Mouse (Mus musculus) natural killer cell, adult 2 months (primary cell): ENCODE measurements around the gene Pdpr.
"Not testable (repeated sequence)": the region's sequence is repeated elsewhere in the genome, so short reads cannot be mapped to it uniquely, and the experiment has no call there.

Experiments used
- DNase-seq, 2 experiments: peaks; one replicate each; pipeline ENCODE4 v3.0.0; 2022; ENCODE audit warnings: low spot score in 2 of 2

Gene Pdpr

DNA sequence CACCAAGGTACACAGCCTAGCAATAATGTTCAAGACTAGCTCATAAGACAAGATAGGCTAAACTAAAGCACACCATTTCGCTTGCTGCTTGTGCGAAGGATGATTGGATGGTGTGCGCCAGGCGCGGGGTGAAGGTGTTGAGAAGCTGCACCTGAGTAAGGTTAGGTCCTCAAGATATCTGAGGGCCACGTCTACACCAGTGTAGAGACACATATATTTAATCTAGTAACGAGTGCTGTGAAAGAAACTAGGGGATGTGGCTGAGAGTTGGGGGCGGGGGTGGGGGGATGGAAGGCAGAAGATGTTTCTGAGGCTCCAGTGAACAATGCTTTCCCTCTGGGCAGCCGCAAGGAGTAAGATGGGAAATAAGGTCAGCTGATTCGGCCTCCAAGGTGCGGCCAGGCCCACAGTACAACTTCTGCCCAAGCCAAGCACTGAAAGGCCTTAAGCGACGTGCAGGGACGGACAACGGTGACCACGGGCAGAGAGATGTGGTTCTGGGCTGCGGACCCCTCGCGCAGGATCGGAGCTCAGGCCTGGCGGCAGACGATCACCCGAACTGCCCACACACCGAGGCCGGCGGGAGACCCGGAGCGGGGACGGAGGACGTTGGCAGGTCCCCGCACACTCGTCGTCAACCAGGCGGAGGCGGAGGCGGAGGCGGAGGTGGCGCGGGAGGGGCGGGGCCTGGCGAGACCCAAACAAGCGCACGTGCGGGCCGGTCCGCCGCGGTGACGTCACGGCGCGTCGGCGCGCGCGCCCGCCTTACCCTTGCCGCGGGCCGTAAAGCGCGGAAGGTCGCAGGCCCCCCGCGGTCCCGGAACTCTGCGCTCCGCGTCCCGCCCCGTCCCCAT is at the start of gene Pdpr:
TSS of gene Pdpr (plus strand) at position 766 of the 854 bp plus-strand sequence.
- peak; percentile 88 to 92 for DNase-seq

DNA sequence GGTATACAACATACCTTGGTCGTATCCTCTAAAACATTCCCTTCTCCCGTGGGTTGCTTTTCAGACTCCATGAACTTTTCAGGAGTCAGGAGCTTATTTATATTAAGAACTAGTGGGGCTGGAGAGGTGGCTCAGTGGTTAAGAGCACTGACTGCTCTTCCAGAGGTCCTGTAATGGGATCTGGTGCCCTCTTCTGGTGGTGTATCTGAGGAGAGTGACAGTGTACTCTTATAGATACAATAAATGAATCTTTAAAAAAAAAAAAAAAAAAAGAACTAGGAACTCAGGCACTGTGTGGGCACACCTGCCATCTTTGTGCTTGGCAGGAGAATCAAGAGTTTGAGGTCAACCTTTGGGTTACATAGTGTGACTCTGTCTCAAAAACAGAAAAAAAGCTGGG is 45.7 kb upstream of the Pdpr start:
- DNase-seq, result no peak

DNA sequence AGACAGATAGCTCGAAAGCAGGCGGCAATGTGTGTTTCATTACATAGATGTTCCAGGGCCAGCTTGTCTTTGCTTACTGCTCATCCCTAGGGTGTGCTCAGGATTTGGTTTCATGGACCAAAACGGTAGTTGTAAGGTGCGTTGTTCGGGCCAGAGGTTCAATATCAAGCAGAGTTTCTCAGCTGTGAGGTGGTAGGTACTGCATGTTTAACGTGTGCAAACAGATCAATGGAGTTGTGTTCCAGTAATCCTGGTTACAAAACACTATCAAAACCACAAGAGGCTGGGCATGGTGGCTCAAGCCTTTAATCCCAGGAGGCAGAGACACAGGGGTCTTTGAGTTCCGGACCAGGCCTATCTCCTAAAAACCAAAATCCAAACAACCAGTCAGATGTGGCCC is 45.3 kb upstream of the Pdpr start:
- no peak for DNase-seq

DNA sequence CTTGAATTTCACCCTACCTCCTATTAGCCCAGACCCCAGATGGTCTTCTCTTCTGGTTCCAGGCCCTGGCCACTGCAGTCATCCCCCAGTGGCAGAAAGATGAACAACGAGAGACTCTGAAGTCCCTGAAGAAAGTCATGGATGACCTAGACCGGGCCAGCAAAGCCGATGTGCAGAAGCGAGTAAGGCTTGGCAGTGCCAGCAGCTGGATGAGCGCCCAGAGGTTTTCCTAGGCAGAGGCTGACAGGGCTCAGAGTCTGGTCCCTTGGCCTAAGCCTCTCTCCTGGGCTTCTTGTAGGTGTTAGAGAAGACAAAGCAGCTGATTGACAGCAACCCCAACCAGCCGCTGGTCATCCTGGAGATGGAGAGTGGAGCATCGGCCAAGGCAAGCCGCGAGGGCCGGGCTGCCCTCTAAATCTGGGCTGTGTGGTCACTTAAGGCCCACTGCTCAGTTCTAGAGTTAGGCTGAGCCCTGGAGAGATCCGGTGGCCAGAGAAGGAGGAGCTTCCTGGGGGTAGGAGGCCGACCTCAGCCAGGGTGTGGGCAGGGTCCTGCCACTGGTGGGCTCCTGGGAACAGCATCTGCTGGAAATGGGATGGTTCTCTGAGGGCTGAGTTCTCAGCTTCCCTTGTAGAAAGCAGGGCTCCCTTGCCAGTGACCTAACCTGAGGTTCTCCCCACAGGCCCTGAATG is 40.5 kb upstream of the Pdpr start:
- DNase-seq, result no peak

DNA sequence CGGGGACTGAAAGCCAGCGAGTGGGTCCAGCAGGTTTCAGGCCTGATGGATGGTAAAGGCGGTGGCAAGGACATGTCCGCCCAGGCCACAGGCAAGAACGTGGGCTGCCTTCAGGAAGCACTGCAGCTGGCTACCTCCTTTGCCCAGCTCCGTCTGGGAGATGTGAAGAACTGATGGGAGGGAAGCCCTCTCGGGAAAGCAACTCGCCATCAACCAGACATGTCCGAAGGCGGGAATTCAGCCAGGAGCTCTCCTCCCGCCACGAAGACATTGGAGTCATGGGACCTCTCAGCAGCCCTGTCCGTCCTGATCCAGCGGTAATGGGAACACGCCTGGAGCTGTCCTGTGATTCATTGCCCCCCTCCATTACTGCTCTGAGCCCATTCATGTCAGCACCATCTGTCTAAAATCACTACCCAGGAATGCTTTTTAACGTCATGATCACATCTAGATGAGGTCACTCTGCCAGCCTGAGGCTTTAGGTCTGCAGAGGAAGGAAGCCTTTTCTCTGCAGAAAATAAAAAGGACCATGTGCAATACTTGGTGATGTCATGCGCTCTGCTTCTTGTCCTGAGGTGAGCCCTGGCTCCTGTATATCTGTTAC is 39.3 kb upstream of the Pdpr start:
- DNase-seq, result no peak

DNA sequence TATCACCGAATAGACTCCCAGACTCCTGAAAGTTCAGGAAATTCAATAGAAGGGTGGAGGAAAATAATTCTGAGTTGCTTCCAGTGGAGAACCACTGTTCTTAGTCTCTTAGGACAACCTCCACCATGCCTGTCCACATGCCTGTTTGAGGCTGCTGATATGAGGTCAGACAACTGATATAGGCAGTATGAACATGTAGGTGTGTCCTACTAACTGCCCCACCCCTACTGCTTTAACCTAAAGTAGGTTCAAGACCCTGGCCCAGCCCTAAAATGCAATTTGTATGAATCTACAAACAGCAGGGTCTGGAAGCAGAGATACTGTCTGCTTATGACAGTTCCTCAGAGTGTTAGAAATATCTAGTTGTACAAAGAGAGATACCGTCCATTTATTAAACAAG is 38.8 kb upstream of the Pdpr start:
- DNase-seq, result peak in 1 of 2 experiments; percentile 10

DNA sequence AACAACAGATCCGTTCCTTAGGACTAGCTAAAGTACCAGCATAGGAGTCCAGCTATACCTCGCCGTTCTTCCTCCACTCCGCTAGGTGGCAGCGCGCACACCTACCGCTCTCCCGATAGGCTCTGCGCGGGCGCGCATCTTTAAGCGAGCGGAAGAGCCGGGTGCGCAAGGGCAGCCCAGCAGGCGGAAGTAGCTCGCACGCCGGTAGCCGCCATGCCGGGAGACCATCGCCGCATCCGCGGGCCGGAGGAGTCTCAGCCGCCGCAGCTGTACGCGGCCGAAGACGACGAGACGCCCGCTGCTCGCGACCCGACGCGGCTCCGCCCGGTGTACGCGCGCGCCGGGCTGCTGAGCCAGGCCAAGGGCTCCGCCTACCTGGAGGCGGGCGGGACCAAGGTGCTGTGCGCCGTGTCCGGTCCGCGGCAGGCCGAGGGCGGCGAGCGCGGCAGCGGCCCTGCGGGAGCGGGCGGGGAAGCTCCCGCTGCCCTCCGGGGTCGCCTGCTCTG is 38.2 kb upstream of the Pdpr start, which contains the start of gene Exosc6:
TSS of gene Exosc6 (plus strand) at position 182 of the 506 bp plus-strand sequence.
- DNase-seq, result peak; percentile 83 to 90

DNA sequence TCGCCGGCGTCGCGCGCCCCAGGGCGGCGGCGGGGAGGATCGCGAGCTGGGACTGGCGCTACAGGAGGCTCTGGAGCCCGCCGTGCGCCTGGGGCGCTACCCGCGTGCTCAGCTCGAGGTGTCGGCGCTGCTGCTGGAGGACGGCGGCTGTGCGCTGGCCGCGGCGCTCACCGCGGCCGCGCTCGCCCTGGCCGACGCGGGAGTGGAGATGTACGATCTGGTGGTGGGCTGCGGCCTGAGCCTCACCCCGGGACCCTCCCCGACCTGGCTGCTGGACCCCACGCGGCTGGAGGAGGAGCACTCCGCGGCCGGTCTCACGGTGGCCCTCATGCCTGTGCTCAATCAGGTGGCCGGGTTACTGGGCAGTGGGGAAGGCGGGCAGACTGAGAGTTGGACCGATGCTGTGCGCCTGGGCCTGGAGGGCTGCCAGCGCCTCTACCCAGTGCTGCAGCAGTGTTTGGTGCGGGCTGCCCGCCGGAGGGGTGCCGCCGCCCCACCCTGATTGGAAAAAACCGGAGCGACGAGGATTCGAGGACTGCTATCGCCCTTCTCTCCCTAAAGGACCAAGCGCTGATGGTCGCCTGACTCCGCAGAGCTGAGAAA is 37.6 kb upstream of the Pdpr start:
- no peak for DNase-seq

DNA sequence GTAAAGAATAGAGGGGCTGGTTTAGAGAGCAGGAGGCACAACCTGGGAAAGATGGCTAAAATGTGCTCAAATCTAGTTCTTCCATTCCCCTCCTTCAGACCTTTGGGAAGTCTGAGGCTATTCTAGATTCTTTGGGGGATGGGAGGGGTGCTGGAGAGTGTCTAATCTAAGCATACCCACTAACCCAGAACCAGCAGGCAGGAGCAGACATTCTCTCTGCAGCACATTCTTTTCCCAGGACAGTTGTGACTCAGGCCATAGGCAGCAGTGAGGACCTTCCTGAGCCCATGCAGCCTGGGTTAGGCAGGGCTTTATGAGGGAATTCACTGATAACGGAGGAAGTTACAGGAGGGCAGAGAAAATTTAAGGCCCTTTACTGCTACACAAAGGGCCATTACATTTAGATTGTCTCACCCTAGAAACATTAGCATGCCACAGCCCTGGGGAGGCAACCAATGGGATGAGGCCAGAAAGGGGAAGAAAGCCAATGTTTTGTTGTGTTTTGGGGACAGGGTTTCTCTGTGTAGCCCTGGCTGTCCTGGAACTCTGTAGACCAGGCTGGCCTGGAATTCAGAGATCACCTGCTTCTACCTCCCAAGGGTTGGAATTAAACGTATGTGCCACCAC is 35.4 kb upstream of the Pdpr start:
- DNase-seq, result no peak

DNA sequence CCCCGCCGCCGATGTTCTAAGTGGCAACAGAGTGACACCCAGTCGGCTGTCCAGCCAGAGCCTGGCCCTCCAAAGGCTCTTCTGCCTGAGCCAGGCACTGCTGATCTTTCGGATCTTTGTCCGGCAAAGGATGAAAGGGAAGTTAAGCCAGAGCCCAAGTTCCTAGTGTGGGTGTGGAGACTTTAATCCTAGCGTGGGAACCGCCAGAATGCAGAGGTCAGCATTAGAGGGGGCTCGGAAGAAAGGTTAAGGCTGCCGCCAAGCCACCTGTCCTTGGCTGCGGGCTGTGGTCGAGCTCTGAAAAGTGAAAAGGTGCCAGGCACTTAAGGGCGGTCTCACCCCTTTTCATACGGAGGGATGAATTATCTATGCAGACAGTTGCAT is 32.8 kb upstream of the Pdpr start:
- DNase-seq, result peak in 1 of 2 experiments; percentile 16

DNA sequence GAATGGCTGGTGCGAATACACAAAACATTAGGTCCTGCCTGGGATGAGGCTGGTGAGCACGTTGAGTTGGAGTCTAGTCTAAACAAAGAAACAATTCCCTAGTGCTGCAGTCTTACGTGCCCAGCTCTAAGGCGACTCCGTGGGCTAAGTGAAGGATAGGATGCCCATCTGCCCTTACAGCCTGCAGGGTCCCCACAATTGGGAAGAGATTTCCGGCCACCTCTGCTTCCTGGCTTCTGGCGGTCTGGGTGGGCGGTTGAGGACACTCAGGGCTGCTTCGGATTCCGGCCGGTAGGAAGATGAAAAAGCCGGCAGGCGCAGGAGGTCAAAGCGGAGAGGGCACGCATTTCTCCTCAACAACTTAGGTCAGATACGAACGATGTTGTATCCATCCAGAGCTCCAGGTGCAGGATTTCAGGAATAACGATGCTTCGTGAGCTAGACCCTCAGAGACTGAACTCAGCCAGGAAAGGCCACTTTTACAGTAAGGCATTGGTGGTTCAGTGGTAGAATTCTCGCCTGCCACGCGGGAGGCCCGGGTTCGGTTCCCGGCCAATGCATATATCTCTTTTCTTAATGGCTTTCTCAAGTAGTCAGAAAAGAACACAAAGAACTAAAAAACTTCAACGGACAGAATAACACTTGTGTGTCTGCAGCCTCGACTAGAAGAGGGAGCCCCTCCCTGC is 32.2 kb upstream of the Pdpr start:
- DNase-seq, result peak; percentile 81 to 87

DNA sequence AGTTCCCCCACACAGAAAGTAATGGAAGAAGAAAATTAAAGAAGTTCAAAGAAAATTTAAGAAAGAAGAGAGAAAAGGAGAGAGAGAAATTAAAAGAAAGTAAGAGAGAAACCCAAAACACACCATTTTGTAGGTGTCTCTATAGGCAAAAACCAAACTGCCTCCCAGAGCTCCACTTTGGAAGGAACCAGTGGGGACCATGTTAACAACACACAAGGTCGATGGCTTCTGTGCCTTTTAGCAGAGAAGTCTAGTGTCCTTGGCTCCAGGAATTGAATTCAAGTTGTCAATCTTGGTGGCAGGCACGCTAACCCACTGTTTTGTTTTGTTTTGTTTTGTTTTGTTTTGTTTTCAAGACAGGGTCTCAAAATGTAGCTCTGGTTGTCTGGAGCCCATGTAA is 31.5 kb upstream of the Pdpr start:
- no peak for DNase-seq

DNA sequence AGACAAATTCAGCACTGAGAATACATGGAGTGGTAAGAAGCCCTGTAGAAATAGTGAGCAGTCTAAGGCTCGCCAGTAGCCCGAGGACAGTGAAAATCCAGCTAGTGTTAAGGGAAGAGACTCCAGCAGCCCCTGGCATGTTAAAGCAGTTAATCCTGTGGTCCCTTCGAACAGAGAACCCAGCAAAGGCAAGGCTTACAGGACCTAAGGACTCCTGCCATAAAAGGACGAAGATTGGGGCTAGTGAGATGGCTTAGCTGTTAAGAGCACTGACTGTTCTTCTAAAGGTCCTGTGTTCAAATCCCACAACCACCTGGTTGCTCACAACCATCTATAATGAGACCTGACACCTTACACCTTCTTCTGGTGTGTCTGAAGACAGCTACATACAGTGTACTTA is 28.1 kb upstream of the Pdpr start:
- DNase-seq, result no peak

DNA sequence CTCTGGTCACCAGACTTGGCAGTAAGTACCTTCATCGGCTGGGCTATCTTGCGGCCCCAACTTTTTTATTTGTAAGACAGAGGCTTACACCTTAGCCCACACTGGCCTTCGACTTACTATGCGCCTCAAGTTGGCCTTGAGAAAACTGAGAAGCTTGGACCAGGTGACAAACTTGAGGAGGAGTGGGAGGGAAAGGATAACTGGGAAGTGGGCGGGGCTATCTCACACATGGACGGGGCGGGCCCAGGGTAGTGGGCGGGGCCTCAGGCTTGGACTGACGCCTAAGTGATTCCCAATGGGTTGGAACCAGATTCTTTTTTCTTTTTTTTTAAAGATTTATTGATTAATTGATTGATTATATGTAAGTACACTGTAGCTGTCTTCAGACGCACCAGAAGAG is 27.0 kb upstream of the Pdpr start:
- DNase-seq, result no peak

DNA sequence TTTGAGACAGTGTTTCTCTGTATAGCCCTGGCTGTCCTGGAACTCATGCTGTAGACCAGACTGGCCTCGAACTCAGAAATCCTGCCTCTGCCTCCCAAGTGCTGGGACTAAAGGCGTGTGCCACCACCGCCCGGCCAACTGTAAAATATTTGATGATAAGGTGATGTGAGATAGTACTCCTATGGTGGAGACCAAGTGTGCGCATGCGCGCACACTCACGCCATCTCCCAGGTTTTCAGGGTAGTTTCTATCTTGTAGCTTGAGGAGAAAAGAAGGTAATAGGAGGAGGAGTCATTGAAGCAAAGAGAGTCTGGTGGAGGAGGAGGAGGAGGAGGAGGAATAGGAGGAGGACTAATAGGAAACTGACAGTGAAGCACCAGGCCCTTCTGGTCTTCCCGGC is 25.8 kb upstream of the Pdpr start:
- DNase-seq, result not testable (repeated sequence)

DNA sequence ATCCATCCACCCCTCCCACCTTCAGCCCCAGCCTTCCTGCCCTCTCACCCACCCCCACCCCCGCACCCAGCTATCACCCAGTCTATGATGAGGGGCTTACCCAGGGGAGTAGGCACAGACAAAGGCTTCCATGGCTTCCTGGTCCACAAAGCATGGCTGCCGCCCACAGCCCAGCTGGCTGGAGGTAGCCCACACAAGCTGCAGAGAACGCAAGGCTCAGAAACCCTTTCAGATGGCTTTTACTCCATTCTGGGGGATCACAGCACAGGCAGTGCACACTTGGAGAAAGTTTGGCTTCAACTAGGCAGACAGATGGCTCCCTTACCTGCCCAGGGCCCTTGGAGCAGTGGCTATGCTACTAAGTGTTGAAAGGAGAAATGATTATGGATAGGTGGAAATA is 18.5 kb upstream of the Pdpr start:
- no peak for DNase-seq

DNA sequence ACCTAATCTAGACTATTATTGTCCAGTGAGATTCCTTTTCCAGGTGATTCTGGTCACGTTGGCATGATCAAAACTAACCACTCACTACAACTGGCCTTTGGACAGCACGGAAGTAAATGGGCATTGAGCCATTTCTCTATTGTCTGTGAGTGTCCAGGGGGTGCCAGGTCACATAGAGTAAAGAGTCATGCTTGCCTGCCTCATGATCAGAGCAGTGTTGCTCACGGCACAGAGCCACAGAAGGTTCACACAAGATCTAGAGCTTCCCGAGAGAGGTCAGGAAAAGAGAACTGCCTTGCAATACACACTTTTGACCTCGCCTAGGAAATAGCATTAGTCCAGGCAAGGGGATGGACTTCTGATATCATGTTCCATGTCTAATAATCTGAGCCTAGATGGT is 15.0 kb upstream of the Pdpr start:
- no peak for DNase-seq

DNA sequence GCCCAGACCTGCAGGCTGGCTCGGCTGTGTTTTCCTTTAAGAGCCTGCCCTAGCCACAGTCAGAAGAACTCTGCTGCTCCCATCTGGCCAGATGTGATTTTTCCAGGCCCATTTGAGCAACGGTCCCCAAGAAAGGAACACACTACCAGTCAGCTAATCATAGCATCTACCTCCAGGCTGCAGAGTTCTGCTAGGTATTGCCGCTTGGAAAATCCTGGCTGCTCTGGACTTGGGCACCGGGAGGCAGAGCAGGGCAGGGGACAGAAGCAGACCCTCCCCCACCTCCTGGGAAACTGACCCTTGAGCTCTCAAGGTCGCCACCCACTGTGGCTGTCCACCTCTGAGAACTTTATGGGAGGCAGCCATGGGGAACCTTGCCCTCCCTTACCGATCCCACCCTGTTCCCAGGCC is 14.6 kb upstream of the Pdpr start:
- no peak for DNase-seq

DNA sequence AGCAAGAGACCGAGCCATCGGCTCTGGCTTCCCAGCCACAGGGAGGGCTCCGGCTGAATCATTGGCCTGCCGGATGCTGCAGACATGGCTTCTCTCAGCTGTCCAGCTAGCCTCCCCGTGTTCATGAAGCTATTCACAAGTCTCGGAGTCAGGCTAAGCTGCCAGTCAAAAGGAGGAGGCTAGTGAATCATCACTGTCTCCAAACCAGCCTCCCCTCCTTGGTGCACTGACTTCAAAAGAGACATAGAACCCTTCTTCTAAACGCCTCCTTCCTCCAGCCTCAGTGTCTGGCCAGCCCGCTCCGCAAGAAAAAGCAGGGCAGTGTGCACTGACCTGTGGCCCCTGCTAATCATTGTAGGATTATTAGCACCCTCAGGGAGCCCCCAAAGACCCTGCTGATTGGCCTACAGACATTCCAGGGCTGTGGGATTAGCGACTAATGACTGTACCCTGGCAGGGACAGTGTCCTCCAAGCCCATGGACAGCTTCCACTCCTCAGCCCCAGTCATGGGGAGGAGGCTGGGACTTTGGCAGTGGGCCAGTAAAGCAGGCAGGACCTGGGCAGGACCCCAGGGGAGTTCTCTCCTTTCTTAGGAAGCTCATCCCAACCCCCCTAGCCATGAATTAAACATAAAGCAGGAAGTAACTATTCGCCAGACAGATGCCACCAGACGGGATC is 12.7 kb upstream of the Pdpr start:
- no peak for DNase-seq

DNA sequence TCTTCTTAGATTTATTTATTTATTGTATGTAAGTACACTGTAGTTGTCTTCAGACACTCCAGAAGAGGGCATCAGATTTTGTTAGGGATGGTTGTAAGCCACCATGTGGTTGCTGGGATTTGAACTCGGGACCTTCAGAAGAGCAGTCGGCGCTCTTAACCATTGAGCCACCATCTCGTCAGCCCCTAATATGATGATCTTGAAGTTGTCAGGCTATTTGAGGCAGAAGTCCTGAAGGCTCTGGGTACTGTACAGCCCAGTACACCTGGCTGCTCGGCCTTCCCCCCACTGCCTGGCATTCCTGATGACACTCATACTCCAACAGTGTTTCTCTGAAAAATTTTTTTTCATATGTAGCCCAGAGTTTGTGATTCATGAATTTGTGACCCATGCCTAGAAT is 10.5 kb upstream of the Pdpr start:
- not testable (repeated sequence) for DNase-seq
